Mouse (Mus musculus): ENCODE measurements around the gene Gjb5.
A peak's percentile ranks its signal among the peaks of the same experiment; 100 is the strongest.

The Gjb5 gene

GRCm38 (mm10) chr4:127358018-127358417, at the start of gene Gjb5:
Gene Gjb5 (minus strand): TSS chr4:127358181.
- DNase-seq = no peak

GRCm38 (mm10) chr4:127402614-127403013, 44.6 kb upstream of the Gjb5 start:
- peak; percentile 34 for DNase-seq

- DNase-seq = no peak
These were observed 44.2 kb upstream of the Gjb5 start for GRCm38 (mm10) chr4:127402166-127402565.

GRCm38 (mm10) chr4:127400165-127401145, 42.5 kb upstream of the Gjb5 start:
- DNase-seq = peak; percentile 41

- no peak for DNase-seq
These were observed 37.6 kb upstream of the Gjb5 start for GRCm38 (mm10) chr4:127395591-127395990.

GRCm38 (mm10) chr4:127389645-127390044, 31.7 kb upstream of the Gjb5 start:
- DNase-seq = no peak

GRCm38 (mm10) chr4:127377344-127377743, 19.4 kb upstream of the Gjb5 start:
- DNase-seq = no peak

GRCm38 (mm10) chr4:127375541-127376177, 17.7 kb upstream of the Gjb5 start:
- peak; percentile 62 for DNase-seq

- no peak for DNase-seq
These were observed 16.7 kb upstream of the Gjb5 start for GRCm38 (mm10) chr4:127374645-127375044.

- no peak for DNase-seq
These were observed 15.5 kb upstream of the Gjb5 start for GRCm38 (mm10) chr4:127373491-127373890.

GRCm38 (mm10) chr4:127371546-127371945, 13.6 kb upstream of the Gjb5 start:
- no peak for DNase-seq

GRCm38 (mm10) chr4:127370447-127370846, 12.5 kb upstream of the Gjb5 start:
- peak; percentile 54 for DNase-seq

- DNase-seq = peak; percentile 72
These were observed 10.5 kb upstream of the Gjb5 start for GRCm38 (mm10) chr4:127368379-127368973.

GRCm38 (mm10) chr4:127365834-127366233, 7.9 kb upstream of the Gjb5 start:
- DNase-seq = no peak

- no peak for DNase-seq
These were observed 7.5 kb upstream of the Gjb5 start for GRCm38 (mm10) chr4:127365433-127365832.

- no peak for DNase-seq
These were observed 6.5 kb upstream of the Gjb5 start for GRCm38 (mm10) chr4:127364431-127364830.

- DNase-seq = peak; percentile 37
These were observed 5.3 kb upstream of the Gjb5 start for GRCm38 (mm10) chr4:127363331-127363730.

- DNase-seq = no peak
These were observed 4.5 kb upstream of the Gjb5 start for GRCm38 (mm10) chr4:127362520-127362919.

- peak; percentile 40 for DNase-seq
These were observed 3.2 kb downstream of the Gjb5 start for GRCm38 (mm10) chr4:127354506-127355485.

- no peak for DNase-seq
These were observed 4.0 kb downstream of the Gjb5 start, which contains the start of gene Gjb4 for GRCm38 (mm10) chr4:127353951-127354438. Gene Gjb4 (minus strand): TSS chr4:127354081.

GRCm38 (mm10) chr4:127352594-127352993, 5.4 kb downstream of the Gjb5 start:
- DNase-seq = no peak
